Mouse (Mus musculus) cerebellum, adult 2 months (tissue): ENCODE results near the gene Camta2.
A peak's percentile ranks its signal among the peaks of the same experiment; 100 is the strongest.

Experiments
- CTCF ChIP-seq: fragments of 200-500 bp; IDR thresholded peaks from 2 replicates; pipeline ENCODE4 v1.5.1; 2011; ENCODE audit warnings: low read depth, mild to moderate bottlenecking, control low read depth, low read length, moderate library complexity, borderline replicate concordance; ENCODE audit not compliant: insufficient read depth
- POLR2A ChIP-seq: fragments of 200-500 bp; IDR thresholded peaks from 2 replicates; pipeline ENCODE4 v1.6.1; 2011; ENCODE audit warnings: low read length, control low read depth, borderline replicate concordance; ENCODE audit not compliant: insufficient read depth

DNA sequence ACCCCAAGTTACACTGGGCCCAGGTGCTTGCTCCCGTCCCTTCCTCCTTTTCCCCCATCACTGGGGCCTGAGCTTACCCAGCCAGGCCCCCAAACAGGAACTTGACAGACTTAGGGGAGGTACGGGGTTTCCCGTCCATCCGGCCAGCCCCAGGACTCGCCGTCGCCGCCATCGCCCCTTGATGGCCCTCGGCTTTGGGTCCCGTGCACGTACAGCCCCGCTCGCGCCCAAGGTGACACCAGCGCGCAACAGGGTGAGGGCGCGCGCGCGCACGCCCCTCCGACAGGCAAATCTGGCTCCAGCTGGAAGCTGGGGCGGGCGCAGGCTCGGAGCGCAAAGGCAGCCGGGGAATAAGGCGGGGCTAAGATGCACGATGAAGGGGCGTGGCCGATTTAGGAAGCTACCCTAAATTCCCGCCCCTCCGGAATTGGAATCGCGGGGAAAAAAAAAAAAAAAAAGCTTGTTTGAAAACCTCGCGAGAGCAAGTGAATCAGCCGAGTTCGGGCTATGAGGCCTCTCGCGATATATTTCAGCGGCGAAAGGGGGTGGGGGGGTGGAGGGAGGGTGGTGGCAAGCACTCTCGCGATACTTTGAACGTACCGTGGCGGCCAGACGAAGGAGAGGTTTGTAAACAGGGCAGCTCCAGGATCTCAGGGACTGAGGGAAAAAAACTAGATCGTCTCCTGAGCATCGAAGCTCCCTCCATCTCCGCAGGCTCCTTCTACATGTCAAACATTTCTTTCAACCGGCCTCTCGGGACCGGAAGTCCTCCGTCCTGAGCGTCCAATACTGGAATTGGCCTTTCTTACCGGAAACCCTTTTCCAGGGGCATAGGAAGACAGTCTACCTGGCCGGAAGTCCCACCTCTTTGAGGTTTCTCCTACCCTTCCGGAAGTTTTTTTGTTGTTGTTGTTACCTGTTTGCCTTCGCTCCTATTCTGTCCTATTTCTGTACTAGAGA lies 40.9 kb downstream of the Camta2 start, which contains the start of the genes Rnf167 and Slc25a11:
- no peak for TF ChIP-seq CTCF
- TF ChIP-seq POLR2A = peak; percentile 78
